Mouse (Mus musculus): ENCODE data around the gene Srsf9. TPM values are rescaled to one million over a fixed set of nuclear protein-coding genes. Genes with fewer than 3 reads are reported as not detected.

Gene Srsf9
- polyA plus RNA-seq, 1 experiment, result 38.0 TPM

DNA sequence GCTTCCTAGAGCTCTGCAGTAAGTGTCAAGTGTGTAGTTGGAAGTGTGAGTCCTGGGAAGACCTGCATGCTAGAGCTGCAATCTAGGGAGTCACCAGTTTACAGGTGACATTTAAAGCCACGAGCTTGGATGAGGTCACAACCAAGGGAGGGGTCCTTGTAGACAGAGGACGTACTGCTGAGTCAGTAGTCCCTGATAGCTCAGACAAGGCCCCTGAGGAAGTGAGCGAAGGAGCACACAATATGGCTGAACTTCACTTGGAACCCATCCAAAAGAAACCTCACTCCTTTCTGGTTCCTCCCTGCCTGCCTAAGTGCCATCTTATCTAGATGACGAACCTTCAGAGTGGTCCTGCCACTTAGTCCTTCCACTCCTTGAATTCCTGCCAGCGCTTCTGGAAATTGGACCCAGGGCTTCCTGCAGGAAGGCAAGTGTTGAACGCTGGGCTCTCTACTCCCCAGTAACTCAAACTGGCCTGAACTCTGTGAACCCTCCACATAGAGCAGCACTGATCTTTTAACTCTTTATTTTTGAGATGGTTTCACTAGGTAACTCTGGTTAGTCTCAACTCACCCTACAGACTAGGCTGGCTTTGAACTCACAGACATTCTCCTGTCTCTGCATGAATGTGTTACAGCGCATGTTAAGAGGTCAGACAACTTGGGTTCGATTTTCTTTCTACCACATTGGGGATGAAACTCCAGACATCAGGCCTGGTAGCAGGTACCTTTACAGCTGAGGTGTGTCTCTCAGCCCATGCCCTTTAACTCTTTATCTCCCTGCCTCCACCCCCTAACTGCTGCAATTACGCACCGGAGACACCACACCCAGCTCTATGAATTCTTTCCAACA is 13.9 kb upstream of the Srsf9 start:
- H3K27ac ChIP-seq (ENCODE audit: insufficient read depth, low read depth, low read length), result peak overlapping the region; percentile 18; the same call in 1 of the 2 replicates
- no peaks in the 10 kb centered on the region for H3K36me3 ChIP-seq (ENCODE audit: control insufficient read depth, insufficient read depth, low read length)
- no peak overlapping the region for H3K4me3 ChIP-seq (ENCODE audit: low read depth, low read length)
- no peaks in the 10 kb centered on the region for H3K27me3 ChIP-seq (ENCODE audit: control insufficient read depth, insufficient read depth, low read length)
- no peak for TF ChIP-seq CTCF (IDR thresholded peaks at IDR 0.05; ENCODE audit: extremely low read depth, insufficient read length, insufficient replicate concordance, low read depth, low read length)
- no peak for TF ChIP-seq POLR2A (IDR thresholded peaks at IDR 0.05; ENCODE audit: low read depth, low read length)
- peaks cover 23% of the 10 kb centered on the region; the same call in 1 of the 2 replicates for H3K4me1 ChIP-seq (ENCODE audit: control insufficient read depth, insufficient read depth, insufficient read length, low read length)
- 26% methylated on average over 10 of the region's 10 CpGs for WGBS

DNA sequence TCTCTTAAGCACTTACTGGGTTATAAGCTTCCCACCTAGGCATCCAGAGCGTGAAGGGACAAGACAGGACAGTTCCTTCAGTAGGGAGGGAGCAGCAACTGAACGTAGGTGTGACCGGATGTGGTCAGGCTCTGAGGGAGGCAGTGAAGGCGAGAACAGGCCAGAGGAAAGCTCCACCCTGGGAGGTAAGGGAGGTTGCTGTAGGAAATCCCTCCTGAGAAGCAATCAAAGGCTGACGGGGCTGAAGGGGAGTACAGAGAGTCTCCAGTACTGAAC is 13.4 kb upstream of the Srsf9 start:
- H3K27ac ChIP-seq (ENCODE audit: insufficient read depth, low read depth, low read length), result no peak overlapping the region
- no peaks in the 10 kb centered on the region for H3K36me3 ChIP-seq (ENCODE audit: control insufficient read depth, insufficient read depth, low read length)
- 31% methylated on average over 5 of the region's 5 CpGs for WGBS
- H3K4me1 ChIP-seq (ENCODE audit: control insufficient read depth, insufficient read depth, insufficient read length, low read length), result peaks cover 23% of the 10 kb centered on the region; the same call in 1 of the 2 replicates
- H3K4me3 ChIP-seq (ENCODE audit: low read depth, low read length), result no peak overlapping the region
- no peaks in the 10 kb centered on the region for H3K27me3 ChIP-seq (ENCODE audit: control insufficient read depth, insufficient read depth, low read length)
- TF ChIP-seq POLR2A (IDR thresholded peaks at IDR 0.05; ENCODE audit: low read depth, low read length) (no peak), CTCF (IDR thresholded peaks at IDR 0.05; ENCODE audit: extremely low read depth, insufficient read length, insufficient replicate concordance, low read depth, low read length) (no peak)

DNA sequence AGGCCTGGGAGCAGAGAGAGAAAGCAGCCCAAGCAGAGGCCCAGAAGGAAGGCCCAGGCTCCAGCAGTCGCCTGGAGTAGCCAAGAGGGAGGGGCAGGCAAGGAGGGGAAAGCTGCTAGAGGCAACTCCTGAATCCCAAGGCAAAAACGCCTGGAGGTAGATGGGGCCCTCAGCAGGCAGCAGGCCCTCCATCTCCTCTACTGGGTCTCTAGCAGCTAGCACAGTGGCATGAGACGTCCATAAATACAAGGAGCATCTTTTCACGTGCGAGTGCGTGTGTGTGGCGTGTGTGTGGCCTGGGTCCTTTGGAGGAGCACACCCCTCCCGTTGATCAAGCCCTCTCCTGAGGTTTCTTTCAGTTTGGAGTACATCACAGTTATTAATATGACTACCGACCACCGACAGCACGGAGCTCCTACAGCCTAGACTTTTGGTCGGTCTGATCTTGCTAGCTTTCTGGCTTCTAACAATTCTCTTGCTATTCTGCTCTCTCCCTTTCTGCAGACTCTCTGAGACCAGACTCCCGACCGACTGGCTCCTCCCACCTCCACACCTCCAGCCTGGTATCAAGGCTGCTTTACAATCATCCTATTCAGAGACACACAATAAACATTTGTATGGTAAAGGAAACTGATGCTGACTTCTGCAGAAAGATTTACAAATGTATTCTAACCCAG is 9.9 kb upstream of the Srsf9 start:
- Histone ChIP-seq H3K36me3 (ENCODE audit: control insufficient read depth, insufficient read depth, low read length) (no peaks in the 10 kb centered on the region), H3K27me3 (ENCODE audit: control insufficient read depth, insufficient read depth, low read length) (no peaks in the 10 kb centered on the region), H3K4me1 (ENCODE audit: control insufficient read depth, insufficient read depth, insufficient read length, low read length) (peaks cover 26% of the 10 kb centered on the region; the same call in 1 of the 2 replicates), H3K27ac (ENCODE audit: insufficient read depth, low read depth, low read length) (peak overlapping the region; percentile 18; the same call in 1 of the 2 replicates), H3K4me3 (ENCODE audit: low read depth, low read length) (no peak overlapping the region)
- TF ChIP-seq CTCF (IDR thresholded peaks at IDR 0.05; ENCODE audit: extremely low read depth, insufficient read length, insufficient replicate concordance, low read depth, low read length) (no peak), POLR2A (IDR thresholded peaks at IDR 0.05; ENCODE audit: low read depth, low read length) (no peak)
- WGBS, result 36% methylated on average over 14 of the region's 14 CpGs

DNA sequence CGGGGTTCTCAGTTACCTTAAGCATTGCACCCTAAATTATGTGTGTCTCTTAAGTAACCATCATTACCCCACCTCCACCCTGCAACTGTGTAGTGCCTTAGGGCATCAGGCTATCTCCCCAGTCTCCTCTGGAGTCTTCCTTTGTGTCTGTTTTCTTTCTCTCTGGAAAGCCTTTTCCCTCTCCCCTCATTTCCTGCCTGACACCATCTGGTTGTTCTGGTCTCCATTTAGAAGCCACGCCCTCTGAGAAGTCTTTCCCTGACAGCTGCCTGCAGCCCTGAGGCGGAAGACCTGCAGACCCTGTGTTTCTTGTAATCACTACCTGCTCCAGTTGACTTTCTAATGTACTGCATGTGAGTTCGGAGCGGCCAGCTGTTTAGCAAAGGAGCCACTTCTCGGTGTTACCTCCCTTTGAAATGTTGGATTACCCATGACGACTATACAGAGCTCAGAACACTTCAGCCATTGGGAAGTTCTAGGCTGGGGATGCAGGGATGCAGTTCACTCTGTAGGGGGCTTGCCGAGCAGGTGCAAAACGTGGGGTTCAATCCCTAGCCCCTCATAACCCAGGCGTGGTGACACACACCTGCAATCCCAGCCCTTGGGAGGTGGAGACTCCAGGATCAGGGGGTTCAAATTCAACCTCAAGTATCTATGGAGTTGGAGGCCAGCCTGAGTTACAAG is 9.2 kb upstream of the Srsf9 start:
- no peak overlapping the region for H3K4me3 ChIP-seq (ENCODE audit: low read depth, low read length)
- no peaks in the 10 kb centered on the region for H3K36me3 ChIP-seq (ENCODE audit: control insufficient read depth, insufficient read depth, low read length)
- TF ChIP-seq POLR2A (IDR thresholded peaks at IDR 0.05; ENCODE audit: low read depth, low read length), result no peak
- no peak for TF ChIP-seq CTCF (IDR thresholded peaks at IDR 0.05; ENCODE audit: extremely low read depth, insufficient read length, insufficient replicate concordance, low read depth, low read length)
- H3K27ac ChIP-seq (ENCODE audit: insufficient read depth, low read depth, low read length), result peak overlapping the region; percentile 18; the same call in 1 of the 2 replicates
- no peaks in the 10 kb centered on the region for H3K27me3 ChIP-seq (ENCODE audit: control insufficient read depth, insufficient read depth, low read length)
- WGBS, result 24% methylated on average over 10 of the region's 10 CpGs
- H3K4me1 ChIP-seq (ENCODE audit: control insufficient read depth, insufficient read depth, insufficient read length, low read length), result peaks cover 20% of the 10 kb centered on the region; the same call in 1 of the 2 replicates

DNA sequence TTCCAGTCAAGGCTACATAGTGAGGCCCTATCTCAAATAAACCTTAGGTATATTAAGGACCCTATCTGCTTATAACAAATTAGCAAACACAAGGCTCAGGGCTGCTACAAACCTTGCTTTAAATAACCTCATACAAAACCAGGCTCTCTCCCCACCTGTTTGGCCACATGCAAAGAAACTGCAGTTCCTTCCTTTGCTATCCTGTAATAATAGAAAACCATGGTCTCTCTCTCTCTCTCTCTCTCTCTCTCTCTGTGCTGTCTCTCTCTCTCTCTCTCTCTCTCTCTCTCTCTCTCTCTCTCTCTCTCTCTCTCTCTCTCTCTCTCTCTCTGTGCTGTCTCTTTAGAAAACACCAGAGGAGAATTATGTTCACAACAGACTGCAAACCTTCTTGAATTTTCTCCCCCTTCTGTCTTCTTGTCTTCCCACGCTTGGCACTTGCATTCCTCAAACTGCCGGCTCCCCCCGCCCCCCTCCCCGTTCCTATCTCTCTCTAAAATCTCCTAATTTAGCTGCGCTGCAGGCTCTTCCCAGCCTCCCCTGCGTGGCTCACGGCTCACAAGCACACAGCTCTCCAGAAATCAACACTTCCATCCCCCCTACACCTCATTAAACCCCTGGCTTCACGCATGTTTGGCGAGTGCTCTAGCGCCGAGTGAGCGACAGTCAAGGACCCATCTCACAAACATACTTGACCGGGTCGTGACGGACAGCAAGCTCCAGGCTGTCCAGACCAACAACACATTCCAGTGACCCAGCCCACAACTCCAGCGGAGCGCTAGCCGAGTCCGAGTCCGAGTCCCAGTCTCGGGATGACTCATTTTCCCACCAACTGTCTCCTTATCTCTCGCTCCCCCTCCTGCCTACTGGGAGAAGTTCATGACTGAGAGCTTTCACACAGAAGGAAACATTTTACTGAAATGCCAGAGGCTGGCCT is 7.7 kb upstream of the Srsf9 start:
- TF ChIP-seq POLR2A (IDR thresholded peaks at IDR 0.05; ENCODE audit: low read depth, low read length) (no peak), CTCF (IDR thresholded peaks at IDR 0.05; ENCODE audit: extremely low read depth, insufficient read length, insufficient replicate concordance, low read depth, low read length) (peak; percentile 54; the same call in 1 of the 2 replicates)
- Histone ChIP-seq H3K4me1 (ENCODE audit: control insufficient read depth, insufficient read depth, insufficient read length, low read length) (peaks cover 9% of the 10 kb centered on the region; the same call in 1 of the 2 replicates), H3K27me3 (ENCODE audit: control insufficient read depth, insufficient read depth, low read length) (no peaks in the 10 kb centered on the region), H3K4me3 (ENCODE audit: low read depth, low read length) (peak overlapping the region; percentile 51), H3K36me3 (ENCODE audit: control insufficient read depth, insufficient read depth, low read length) (no peaks in the 10 kb centered on the region), H3K27ac (ENCODE audit: insufficient read depth, low read depth, low read length) (peak overlapping the region; percentile 29; the same call in 1 of the 2 replicates)
- WGBS, result 9% methylated on average over 22 of the region's 22 CpGs

DNA sequence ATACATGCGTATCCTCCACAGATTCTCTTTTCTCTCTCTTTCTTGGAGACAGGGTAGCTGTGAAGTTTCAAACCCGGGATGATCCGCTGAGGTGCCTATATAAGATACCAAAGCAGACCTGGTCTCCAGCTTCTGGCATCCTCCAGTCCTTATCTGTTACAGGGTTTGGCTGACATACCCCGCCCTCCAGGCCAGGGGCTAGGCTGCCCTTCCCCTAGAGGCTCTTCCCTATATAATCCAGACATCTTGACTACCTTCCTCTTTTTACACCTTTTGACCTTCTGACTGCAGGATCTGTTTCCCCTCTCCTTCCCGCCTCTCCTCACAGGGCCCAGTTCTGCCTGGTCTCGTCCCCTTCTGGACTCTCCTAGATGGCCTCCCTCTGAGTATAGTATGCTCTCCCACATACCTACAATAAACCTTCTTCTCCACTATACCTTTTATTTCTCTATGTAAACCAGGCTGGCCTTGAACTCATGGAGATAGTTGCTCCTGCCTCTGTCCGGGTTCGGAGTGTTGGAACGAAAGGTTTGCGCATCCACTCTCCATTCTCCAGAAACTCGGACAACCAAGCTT is 633 bp upstream of the Srsf9 start:
- Histone ChIP-seq H3K4me1 (ENCODE audit: control insufficient read depth, insufficient read depth, insufficient read length, low read length) (peaks cover 3% of the 10 kb centered on the region), H3K36me3 (ENCODE audit: control insufficient read depth, insufficient read depth, low read length) (peaks cover 4% of the 10 kb centered on the region; the same call in 1 of the 2 replicates), H3K4me3 (ENCODE audit: low read depth, low read length) (peak overlapping the region; percentile 81), H3K27me3 (ENCODE audit: control insufficient read depth, insufficient read depth, low read length) (no peaks in the 10 kb centered on the region), H3K27ac (ENCODE audit: insufficient read depth, low read depth, low read length) (peak overlapping the region; percentile 25)
- TF ChIP-seq POLR2A (IDR thresholded peaks at IDR 0.05; ENCODE audit: low read depth, low read length) (no peak), CTCF (IDR thresholded peaks at IDR 0.05; ENCODE audit: extremely low read depth, insufficient read length, insufficient replicate concordance, low read depth, low read length) (no peak; the same call in 1 of the 2 replicates)
- WGBS, result 13% methylated on average over 11 of the region's 11 CpGs
